Mouse (Mus musculus) MEL (cell line): ENCODE measurements around the gene Sectm1a. TPM values are rescaled to one million over a fixed set of nuclear protein-coding genes. Genes with fewer than 3 reads are reported as not detected.

Source experiments
- DNase-seq: peaks from one replicate; pipeline ENCODE4 v3.0.0; 2011; ENCODE audit warnings: low read depth, low spot score
- H3K27ac ChIP-seq: 2 replicates; pipeline ENCODE4 v1.5.1; 2012; ENCODE audit warnings: low read depth, mild to moderate bottlenecking, control low read depth, low read length, moderate library complexity; ENCODE audit not compliant: control insufficient read depth
- H3K27me3 ChIP-seq, 2 experiments: fragments of 150-350 bp in 1 of 2; sonication (generic) in 1 of 2; 2 replicates each; pipeline ENCODE4 v1.6.1; 2012; ENCODE audit warnings: low read length in 2 of 2, mild to moderate bottlenecking in 2 of 2, improper control_type of control experiment in 1 of 2, moderate library complexity in 1 of 2; ENCODE audit not compliant: insufficient read depth in 2 of 2, control insufficient read depth in 1 of 2
- H3K36me3 ChIP-seq, 2 experiments: 2 replicates each; pipeline ENCODE4 v1.6.1; 2012 to 2014; ENCODE audit warnings: low read length in 2 of 2, improper control_type of control experiment in 1 of 2, inconsistent platforms in 1 of 2, mild to moderate bottlenecking in 1 of 2; ENCODE audit not compliant: insufficient read depth in 2 of 2, control insufficient read depth in 1 of 2
- H3K4me1 ChIP-seq, 2 experiments: fragments of 150-350 bp in 1 of 2; sonication (generic) in 1 of 2; 2 replicates each; pipeline ENCODE4 v1.6.1; 2012; ENCODE audit warnings: low read length in 2 of 2, improper control_type of control experiment in 1 of 2, mild to moderate bottlenecking in 1 of 2; ENCODE audit not compliant: insufficient read depth in 2 of 2, control insufficient read depth in 1 of 2
- H3K4me3 ChIP-seq, 2 experiments: fragments of 150-350 bp in 1 of 2; sonication (generic) in 1 of 2; 2 replicates each; pipeline ENCODE4 v1.5.1; 2012; ENCODE audit warnings: low read depth in 2 of 2, low read length in 2 of 2, mild to moderate bottlenecking in 2 of 2, moderate library complexity in 2 of 2, control low read depth in 1 of 2, improper control_type of control experiment in 1 of 2; ENCODE audit not compliant: control insufficient read depth in 1 of 2, insufficient read depth in 1 of 2
- H3K79me2 ChIP-seq: 2 replicates; pipeline ENCODE4 v1.6.1; 2012; ENCODE audit warnings: mild to moderate bottlenecking, low read length, moderate library complexity; ENCODE audit not compliant: control insufficient read depth, poor library complexity, insufficient read depth
- H3K9ac ChIP-seq: 2 replicates; pipeline ENCODE4 v1.6.1; 2012; ENCODE audit warnings: low read depth, mild to moderate bottlenecking, control low read depth, low read length, moderate library complexity; ENCODE audit not compliant: control insufficient read depth, poor library complexity, severe bottlenecking
- H3K9me3 ChIP-seq: fragments of 150-350 bp; sonication (generic); replicated peaks from 2 replicates; pipeline ENCODE4 v1.6.1; 2012; ENCODE audit warnings: mild to moderate bottlenecking, low read length, improper control_type of control experiment, moderate library complexity; ENCODE audit not compliant: insufficient read depth
- CHD2 ChIP-seq: IDR thresholded peaks from 2 replicates; pipeline ENCODE4 v1.6.1; 2011; ENCODE audit warnings: low read length, improper control_type of control experiment
- CTCF ChIP-seq, 3 experiments: IDR thresholded peaks in 2 of 3; conservative IDR thresholded peaks in 1 of 3; 2 replicates each; pipeline ENCODE4 v1.5.1; 2011 to 2012; ENCODE audit warnings: low read length in 3 of 3, low read depth in 2 of 3, mild to moderate bottlenecking in 2 of 3, improper control_type of control experiment in 1 of 3, inconsistent platforms in 1 of 3, mixed read lengths in 1 of 3, moderate library complexity in 1 of 3; ENCODE audit not compliant: control insufficient read depth in 1 of 3, insufficient read depth in 1 of 3, poor library complexity in 1 of 3, severe bottlenecking in 1 of 3
- E2F4 ChIP-seq: IDR thresholded peaks from 2 replicates; pipeline ENCODE4 v1.6.1; 2011; ENCODE audit warnings: low read depth, low read length, improper control_type of control experiment, borderline replicate concordance
- ELF1 ChIP-seq: IDR thresholded peaks from 2 replicates; pipeline ENCODE4 v1.6.1; 2014; ENCODE audit warnings: low read depth, mild to moderate bottlenecking, inconsistent platforms, low read length, improper control_type of control experiment, moderate library complexity
- ETS1 ChIP-seq: IDR thresholded peaks from 2 replicates; pipeline ENCODE4 v1.6.1; 2012; ENCODE audit warnings: low read depth, mild to moderate bottlenecking, inconsistent platforms, low read length, improper control_type of control experiment, moderate library complexity
- GATA1 ChIP-seq: IDR thresholded peaks from 2 replicates; pipeline ENCODE4 v1.6.1; 2011; ENCODE audit warnings: low read depth, low read length, improper control_type of control experiment
- MEF2A ChIP-seq: IDR thresholded peaks from 2 replicates; pipeline ENCODE4 v1.6.1; 2014; ENCODE audit warnings: low read depth, mild to moderate bottlenecking, inconsistent platforms, low read length, improper control_type of control experiment; ENCODE audit not compliant: poor library complexity, insufficient replicate concordance, severe bottlenecking; ENCODE audit errors: extremely low read depth
- MXI1 ChIP-seq: IDR thresholded peaks from 2 replicates; pipeline ENCODE4 v1.6.1; 2011; ENCODE audit warnings: mild to moderate bottlenecking, low read depth, low read length, improper control_type of control experiment
- POLR2A ChIP-seq, 2 experiments: IDR thresholded peaks; 2 replicates each; pipeline ENCODE4 v1.6.1; 2011 to 2012; ENCODE audit warnings: low read length in 2 of 2, mild to moderate bottlenecking in 2 of 2, control low read depth in 1 of 2, improper control_type of control experiment in 1 of 2, low read depth in 1 of 2, moderate library complexity in 1 of 2; ENCODE audit not compliant: control insufficient read depth in 1 of 2, insufficient read depth in 1 of 2, poor library complexity in 1 of 2
- POLR2AphosphoS2 ChIP-seq: IDR thresholded peaks from 2 replicates; pipeline ENCODE4 v1.6.1; 2011; ENCODE audit warnings: low read length, improper control_type of control experiment
- POLR2AphosphoS5 ChIP-seq: IDR thresholded peaks from 2 replicates; pipeline ENCODE4 v1.6.1; 2012; ENCODE audit warnings: low read depth, borderline replicate concordance, mild to moderate bottlenecking, inconsistent platforms, low read length, moderate library complexity, mixed read lengths
- RCOR1 ChIP-seq: IDR thresholded peaks from 2 replicates; pipeline ENCODE4 v1.6.1; 2012; ENCODE audit warnings: low read depth, mild to moderate bottlenecking, inconsistent platforms, low read length, improper control_type of control experiment
- SIN3A ChIP-seq: IDR thresholded peaks from 2 replicates; pipeline ENCODE4 v1.6.1; 2012; ENCODE audit warnings: low read length, improper control_type of control experiment, inconsistent platforms
- SMC3 ChIP-seq: IDR thresholded peaks from 2 replicates; pipeline ENCODE4 v1.6.1; 2011; ENCODE audit warnings: low read depth, low read length, improper control_type of control experiment
- TBP ChIP-seq: IDR thresholded peaks from 2 replicates; pipeline ENCODE4 v1.8.0; 2011; ENCODE audit warnings: low read depth, low read length, improper control_type of control experiment
- TCF12 ChIP-seq: IDR thresholded peaks from 2 replicates; pipeline ENCODE4 v1.6.1; 2014; ENCODE audit warnings: low read depth, mild to moderate bottlenecking, inconsistent platforms, low read length, improper control_type of control experiment, moderate library complexity
- USF1 ChIP-seq: IDR thresholded peaks from 2 replicates; pipeline ENCODE4 v1.6.1; 2014; ENCODE audit warnings: low read depth, mild to moderate bottlenecking, inconsistent platforms, low read length, improper control_type of control experiment, moderate library complexity
- ZC3H11A ChIP-seq: IDR thresholded peaks from 2 replicates; pipeline ENCODE4 v1.6.1; 2012; ENCODE audit warnings: low read depth, mild to moderate bottlenecking, inconsistent platforms, low read length, improper control_type of control experiment
- ZKSCAN1 ChIP-seq: IDR thresholded peaks from 2 replicates; pipeline ENCODE4 v1.6.1; 2012; ENCODE audit warnings: low read depth, mild to moderate bottlenecking, inconsistent platforms, low read length, improper control_type of control experiment, moderate library complexity
- polyA plus RNA-seq, 2 experiments: library from polyadenylated mRNA; stranded (reverse) in 1 of 2; unstranded in 1 of 2; fragments of >175 nt in 1 of 2; fragments of >200 nt in 1 of 2; gene quantifications; 2 replicates each; pipeline versions ENCODE4 v1.2.1 to v1.2.4; 2012; ENCODE audit warnings: low replicate concordance in 2 of 2, low read depth in 1 of 2; ENCODE audit not compliant: insufficient read length in 2 of 2, insufficient read depth in 1 of 2, missing spikeins in 1 of 2
- total RNA-seq: library from RNA; depleted of rRNA; stranded (reverse); fragments of 300-350 nt; gene quantifications from 2 replicates; pipeline ENCODE4 v1.2.3, GENCODE M21; 2012

The Sectm1a gene
- total and polyA plus RNA-seq, 3 experiments = 22.0 to 22.3 TPM; not detected in 1

DNA sequence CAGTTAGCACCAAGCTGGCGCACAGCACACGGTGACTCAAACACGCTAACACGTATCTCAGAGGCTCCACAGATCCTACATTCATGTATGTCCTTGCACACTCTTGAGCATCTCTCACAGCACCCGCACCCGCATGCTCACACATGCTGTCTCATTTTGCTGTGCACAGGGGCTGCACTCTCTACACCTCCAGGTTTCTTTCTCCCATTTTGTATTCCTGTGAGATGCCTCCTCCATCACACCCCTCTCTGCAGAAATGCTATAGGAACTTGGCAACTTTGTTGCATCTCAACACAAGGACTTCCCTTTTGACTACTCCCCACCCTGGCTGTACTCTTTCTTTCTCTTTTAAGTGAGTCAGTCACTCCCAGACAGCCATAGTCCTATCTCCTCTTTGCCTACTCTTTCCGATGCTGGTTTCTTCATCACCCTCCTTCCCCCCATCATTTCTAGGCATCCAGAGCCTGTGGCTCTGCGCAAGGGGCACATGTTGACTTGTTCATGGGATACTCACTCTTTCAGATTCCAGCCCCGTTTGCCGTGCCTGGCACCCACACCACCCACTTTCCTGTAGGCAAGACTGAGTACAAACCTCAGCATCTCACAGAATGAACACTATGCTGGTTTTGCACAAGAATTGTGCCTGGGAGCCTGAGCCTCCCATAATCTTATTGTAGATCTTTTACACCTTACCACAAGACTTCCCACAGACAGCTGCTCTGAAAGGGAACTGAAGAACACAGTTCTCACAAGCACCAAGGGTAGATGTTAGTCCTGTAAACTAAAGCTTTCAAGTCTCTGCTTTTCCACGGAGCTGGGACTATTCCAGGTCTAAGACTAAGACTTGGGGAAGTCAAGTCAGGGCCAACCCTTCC lies 42.4 kb downstream of the Sectm1a start:
- Histone ChIP-seq H3K9ac (no peak overlapping the region), H3K27me3 (peaks cover 0 to 5% of the 10 kb centered on the region in 2 experiments; a peak in 2 of 4 replicates), H3K4me1 (peaks cover 8 to 14% of the 10 kb centered on the region in 2 experiments), H3K4me3 (no peak overlapping the region), H3K27ac (no peak overlapping the region), H3K9me3 (no peaks in the 10 kb centered on the region), H3K36me3 (peaks cover 0 to 5% of the 10 kb centered on the region in 2 experiments; a peak in 1 of 4 replicates), H3K79me2 (no peaks in the 10 kb centered on the region)
- peak; percentile 66 for DNase-seq
- TF ChIP-seq ZC3H11A (no peak), SIN3A (peak; percentile 45), ETS1 (peak; percentile 72), TBP (0 out of 2 replicates have a peak, but pooled peaks have one; percentile 22), POLR2A (IDR thresholded peaks at IDR 0.05; ENCODE audit: control insufficient read depth in 1 of 2, insufficient read depth in 1 of 2, low read depth in 1 of 2, low read length in 2 of 2, poor library complexity in 1 of 2) (no peak), MXI1 (0 out of 2 replicates have a peak, but pooled peaks have one; percentile 14), GATA1 (peak; percentile 53; the same call in 1 of the 2 replicates), ZKSCAN1 (no peak), RCOR1 (no peak), TCF12 (peak; percentile 30; the same call in 1 of the 2 replicates)

DNA sequence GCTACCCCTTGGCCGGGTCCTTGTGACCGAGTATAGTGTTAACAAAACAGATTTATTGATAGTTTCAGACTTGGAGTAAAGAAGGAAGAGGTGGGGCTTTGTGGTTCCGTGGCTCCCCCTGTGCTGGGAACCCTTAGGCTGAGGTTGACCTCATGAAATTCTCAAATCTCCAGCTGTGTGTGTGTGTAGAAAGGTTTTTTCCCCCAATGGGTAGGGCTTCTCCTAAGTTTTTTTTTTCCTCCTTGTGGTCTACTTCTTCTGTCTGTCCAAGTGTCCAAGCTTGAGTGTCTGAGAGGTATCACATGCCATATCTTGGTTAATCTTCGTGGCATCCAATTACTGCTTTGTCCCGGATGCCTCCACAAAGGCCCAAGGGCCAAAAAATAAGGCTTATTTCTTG lies 47.9 kb downstream of the Sectm1a start:
- no peaks in the 10 kb centered on the region for H3K4me1 ChIP-seq
- H3K27ac ChIP-seq = no peak overlapping the region
- no peak overlapping the region for H3K4me3 ChIP-seq
- H3K79me2 ChIP-seq = no peaks in the 10 kb centered on the region
- H3K9ac ChIP-seq = no peak overlapping the region
- no peaks in the 10 kb centered on the region for H3K9me3 ChIP-seq
- H3K27me3 ChIP-seq = peaks cover 3 to 18% of the 10 kb centered on the region in 2 experiments
- no peak for TF ChIP-seq POLR2A (IDR thresholded peaks at IDR 0.05; ENCODE audit: control insufficient read depth in 1 of 2, insufficient read depth in 1 of 2, low read depth in 1 of 2, low read length in 2 of 2, poor library complexity in 1 of 2)
- no peak for TF ChIP-seq POLR2AphosphoS5
- TF ChIP-seq SMC3 = no peak
- TF ChIP-seq CTCF (IDR thresholded peaks at IDR 0.05 in 2 of 3, conservative IDR thresholded peaks at IDR 0.05 in 1 of 3; ENCODE audit: control insufficient read depth in 1 of 3, insufficient read depth in 1 of 3, low read depth in 2 of 3, low read length in 3 of 3, poor library complexity in 1 of 3, severe bottlenecking in 1 of 3) = no peak
- TF ChIP-seq RCOR1 = no peak
- no peak for TF ChIP-seq USF1
- TF ChIP-seq ELF1 = no peak
- TF ChIP-seq CHD2 = no peak
- TF ChIP-seq E2F4 = no peak
- no peak for TF ChIP-seq POLR2AphosphoS2
- no peak for TF ChIP-seq MEF2A
- no peak for TF ChIP-seq ZKSCAN1
- DNase-seq = no peak
- no peaks in the 10 kb centered on the region for H3K36me3 ChIP-seq
